Mouse (Mus musculus) gastrocnemius, adult 18-20 months (tissue): Measurements from ENCODE around the gene Zfand6. TPM values are rescaled to one million over a fixed set of nuclear protein-coding genes. Genes with fewer than 3 reads are reported as not detected.

ENCODE experiments used
- DNase-seq: peaks from one replicate; pipeline ENCODE4 v3.0.0; 2021; ENCODE audit warnings: low spot score
- total RNA-seq, 2 experiments: library from RNA; stranded (reverse); gene quantifications; 2 replicates each; pipeline ENCODE4 v1.2.3; 2021

Zfand6 gene
- total RNA-seq, 2 experiments from 2014 or later, result 103 to 104 TPM

DNA sequence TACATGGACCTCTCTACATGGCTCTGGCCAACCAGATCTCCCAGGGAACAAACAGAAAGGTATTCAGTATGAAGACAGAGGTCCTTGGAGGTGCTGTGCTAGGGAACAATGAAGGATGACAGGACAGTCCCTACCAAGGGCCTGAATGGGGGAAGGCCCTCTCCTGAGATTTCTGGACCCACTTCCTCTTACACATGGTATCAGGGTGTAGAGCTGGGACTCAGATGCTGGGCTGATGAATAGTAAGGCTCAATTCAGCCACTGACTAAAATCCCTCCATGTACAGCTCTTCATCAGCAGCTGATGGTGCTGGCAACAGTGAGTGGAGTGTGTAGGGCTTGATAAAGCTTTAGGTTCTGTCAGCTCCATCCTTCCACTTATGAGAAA lies 94.8 kb downstream of the Zfand6 start:
- no peak for DNase-seq

- peak; percentile 32 for DNase-seq
Observed at GRCm38 (mm10) chr7:84594087-84594916, 95.5 kb downstream of the Zfand6 start.

- no peak for DNase-seq
Observed at GRCm38 (mm10) chr7:84591347-84591746, 98.4 kb downstream of the Zfand6 start.

- DNase-seq, result no peak
Observed at GRCm38 (mm10) chr7:84590622-84591021, 99.1 kb downstream of the Zfand6 start.

GRCm38 (mm10) chr7:84587101-84587783 lies 102.5 kb downstream of the Zfand6 start:
- DNase-seq, result no peak

DNA sequence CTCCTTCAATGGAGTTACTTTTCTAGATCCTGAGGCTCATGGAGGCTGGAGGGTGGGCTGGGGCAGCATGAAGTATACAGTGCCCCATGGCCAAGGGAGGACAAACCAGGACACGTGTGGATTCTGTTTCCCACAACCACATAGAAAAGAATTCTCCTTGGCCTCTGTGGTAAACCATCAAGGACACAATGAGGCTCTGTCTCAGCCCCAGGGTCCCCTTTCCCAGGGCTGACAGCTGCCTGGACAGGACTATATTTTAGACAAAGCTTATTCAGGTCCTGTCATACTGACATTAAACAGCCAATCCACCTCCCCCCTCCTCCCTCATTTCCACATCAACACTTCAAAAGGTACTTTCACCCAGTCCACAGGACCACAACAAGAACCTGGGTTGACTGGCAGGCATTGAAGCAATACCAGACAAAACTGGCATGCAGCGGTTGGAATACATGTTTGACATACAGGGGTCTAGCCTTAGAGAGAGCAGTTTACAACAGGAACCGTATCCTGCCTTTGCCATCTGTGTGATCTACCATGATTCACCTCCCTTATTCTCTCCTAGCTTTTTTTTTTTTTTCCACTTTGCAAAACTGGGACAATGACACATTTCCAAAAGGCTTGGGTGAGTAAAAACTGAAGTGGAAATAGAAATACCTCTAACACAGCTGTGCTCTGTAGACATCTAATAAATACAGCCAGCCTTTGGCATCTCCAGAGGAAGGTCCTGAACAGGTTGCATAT lies 103.2 kb downstream of the Zfand6 start:
- no peak for DNase-seq

DNA sequence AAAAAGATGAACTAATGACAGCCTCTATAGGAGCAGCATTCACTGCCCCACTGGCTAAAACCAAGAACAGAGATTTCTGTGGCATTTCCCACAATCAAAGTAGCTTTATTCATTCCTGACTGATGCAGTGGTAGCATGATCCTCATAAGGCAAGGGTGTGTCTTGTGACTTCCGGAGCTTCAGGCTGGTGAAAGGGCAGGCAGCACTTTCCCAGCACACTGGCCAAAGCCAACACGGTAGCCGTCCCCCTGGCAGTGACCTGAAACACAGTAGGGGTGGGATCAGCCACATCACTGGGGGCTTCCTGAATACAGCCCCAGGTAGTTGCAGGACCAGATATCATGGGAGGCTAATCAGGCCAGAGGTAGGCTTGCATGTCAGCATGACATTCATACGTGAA lies 104.7 kb downstream of the Zfand6 start:
- no peak for DNase-seq

DNA sequence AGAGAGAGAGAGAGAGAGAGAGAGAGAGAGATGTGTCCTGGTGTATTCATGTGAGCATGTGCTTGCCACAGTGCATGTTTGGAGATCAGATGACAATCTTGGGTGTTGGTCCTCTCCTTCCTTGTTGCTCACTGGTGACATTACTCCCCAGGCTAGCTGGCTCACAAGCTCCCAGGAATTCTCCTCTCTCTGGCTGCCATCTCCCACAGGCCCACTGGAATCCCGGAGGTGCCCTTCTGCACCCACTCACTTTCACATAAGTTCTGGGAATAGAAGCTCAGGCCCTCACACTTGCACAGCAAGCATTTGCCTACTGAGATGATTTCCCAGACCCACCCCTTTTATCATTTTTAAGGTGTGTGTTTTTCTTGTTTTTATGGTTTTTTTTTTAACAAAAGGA lies 110.0 kb downstream of the Zfand6 start:
- no peak for DNase-seq

GRCm38 (mm10) chr7:84578841-84579240 lies 110.9 kb downstream of the Zfand6 start:
- no peak for DNase-seq

DNA sequence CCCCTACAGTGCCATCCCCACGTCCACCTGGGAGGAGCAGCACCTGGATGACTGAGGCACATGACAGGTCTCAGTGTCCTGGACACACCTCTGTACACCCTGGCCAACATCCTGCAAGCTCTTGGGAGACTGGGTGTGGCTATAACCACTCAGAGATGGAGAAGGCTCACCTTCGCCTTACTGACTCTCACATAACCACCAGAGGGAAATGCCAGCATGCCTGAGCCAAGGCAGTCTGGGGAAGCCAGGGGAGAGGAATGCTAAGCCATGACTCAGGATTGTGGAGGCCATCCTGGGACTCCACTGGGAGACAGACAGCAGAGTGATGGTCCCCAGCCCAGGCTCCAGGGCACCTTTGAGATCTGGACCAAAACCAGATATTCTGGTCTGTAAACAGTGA lies 112.7 kb downstream of the Zfand6 start:
- DNase-seq, result no peak

- no peak for DNase-seq
Observed at GRCm38 (mm10) chr7:84566200-84566599, 123.6 kb downstream of the Zfand6 start.

GRCm38 (mm10) chr7:84564236-84564635 lies 125.5 kb downstream of the Zfand6 start:
- DNase-seq, result no peak

Other genes starting within 250 kb of the Zfand6 start
- under 1 TPM; 0.18 to 0.19 TPM for gene Gm2115, start 161.0 kb downstream of the Zfand6 start, total RNA-seq
- gene Fah, start 83.2 kb downstream of the Zfand6 start, total RNA-seq, result 1 to 10 TPM; 1.8 to 3.0 TPM
- not detected for gene Olfr291, start 163.6 kb upstream of the Zfand6 start, total RNA-seq